Mouse (Mus musculus) ES-E14 (cell line): ENCODE measurements around the gene Scn1a.

Source experiments
- CHD2 ChIP-seq: IDR thresholded peaks from 2 replicates; pipeline ENCODE4 v1.6.1; 2014; ENCODE audit warnings: mild to moderate bottlenecking, low read depth, low read length, inconsistent platforms
- HCFC1 ChIP-seq: IDR thresholded peaks from 2 replicates; pipeline ENCODE4 v1.6.1; 2012; ENCODE audit warnings: low read length, inconsistent platforms, borderline replicate concordance; ENCODE audit not compliant: insufficient read depth

DNA sequence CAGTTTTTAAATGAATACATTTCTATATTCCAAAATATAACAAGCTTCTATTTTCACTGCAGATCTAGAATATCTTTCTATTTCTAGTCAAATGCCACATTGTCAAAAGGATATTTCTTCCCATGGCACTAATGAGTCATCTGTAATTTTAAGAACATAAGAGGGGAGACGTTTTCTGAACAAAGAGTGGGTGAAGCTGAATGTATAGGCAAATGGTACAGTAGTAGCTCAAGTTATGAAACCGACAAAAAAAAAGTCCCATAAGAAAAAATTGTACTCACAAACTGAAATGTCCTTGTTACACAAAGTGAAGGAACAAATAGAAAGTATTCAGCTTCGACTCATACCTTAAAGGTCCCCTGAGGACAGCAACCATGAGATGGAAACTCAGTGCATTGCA is 94.5 kb downstream of the Scn1a start:
- TF ChIP-seq HCFC1: no peak
- no peak for TF ChIP-seq CHD2
